Mouse (Mus musculus): ENCODE results near the gene Syt1.

DNA sequence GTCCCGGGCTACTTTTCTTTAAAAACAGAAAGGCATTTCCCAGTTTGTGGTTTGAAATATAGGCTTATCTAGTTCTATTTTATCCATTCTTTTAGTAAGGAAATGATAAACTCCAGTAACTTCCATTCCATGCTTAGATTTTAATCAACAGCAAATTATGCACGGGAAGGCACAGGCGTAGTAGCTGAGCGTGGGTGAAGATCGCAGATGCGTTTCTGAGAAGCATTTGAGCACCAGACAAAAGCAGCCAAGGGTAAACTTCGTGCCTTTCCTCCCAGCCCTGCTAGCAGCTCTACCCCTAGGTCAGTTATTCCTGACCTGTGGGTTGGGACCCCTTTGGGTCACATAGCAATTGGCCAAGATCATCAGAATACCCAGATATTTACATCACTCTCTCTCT lies 482.4 kb downstream of the Syt1 start:
- no peak for TF ChIP-seq POLR2A (IDR thresholded peaks at IDR 0.05; ENCODE audit: insufficient read depth, low read depth, low read length)
- no peak for TF ChIP-seq CTCF (IDR thresholded peaks at IDR 0.05)
